Mouse (Mus musculus) effector memory CD4-positive, alpha-beta T cell, adult 5 months (primary cell): ENCODE measurements around the gene Spert. TPM values are rescaled to one million over a fixed set of nuclear protein-coding genes. Genes with fewer than 3 reads are reported as not detected.

ENCODE experiments used
- polyA plus RNA-seq: library from polyadenylated mRNA; unstranded; fragments of 100-300 nt; shearing (Covaris generic); gene quantifications from one replicate; pipeline ENCODE4 v1.2.1, GENCODE M21; 2017

The Spert gene
- not detected for polyA plus RNA-seq

GRCm38 (mm10) chr14:75592978-75593377, at the start of gene Spert:
Gene Spert (minus strand): TSS chr14:75593116.

GRCm38 (mm10) chr14:75642080-75642479, 49.2 kb upstream of the Spert start, which contains the start of gene Erich6b:
Gene Erich6b (plus strand): TSS chr14:75642259.

Other genes starting within 250 kb of the Spert start
- gene Siah3, start 137.1 kb downstream of the Spert start, polyA plus RNA-seq, result 2.1 TPM
- not detected for gene Erich6b, start 49.1 kb upstream of the Spert start, polyA plus RNA-seq
- gene Cog3, start 161.4 kb upstream of the Spert start, polyA plus RNA-seq, result 34.6 TPM
- gene Slc25a30, start 193.9 kb upstream of the Spert start, polyA plus RNA-seq, result 10.5 TPM